Mouse (Mus musculus) brown adipose tissue, adult 24 weeks (tissue): ENCODE data around the gene Cyp21a1. TPM values are rescaled to one million over a fixed set of nuclear protein-coding genes. Genes with fewer than 3 reads are reported as not detected.

ENCODE experiments used
- H3K27ac ChIP-seq: fragments of 200-500 bp; replicated peaks from 2 replicates; pipeline ENCODE4 v1.5.1; 2012; ENCODE audit warnings: low read depth, mild to moderate bottlenecking, low read length
- H3K4me1 ChIP-seq: fragments of 200-500 bp; 2 replicates; pipeline ENCODE4 v1.6.1; 2012; ENCODE audit warnings: low read length, mixed read lengths; ENCODE audit not compliant: control insufficient read depth, insufficient read depth, insufficient read length
- H3K4me3 ChIP-seq: fragments of 200-500 bp; 2 replicates; pipeline ENCODE4 v1.5.1; 2012; ENCODE audit warnings: low read depth, mild to moderate bottlenecking, low read length, moderate library complexity; ENCODE audit not compliant: insufficient read depth
- polyA plus RNA-seq: library from polyadenylated mRNA; stranded (reverse); fragments of >200 nt; gene quantifications from 2 replicates; pipeline ENCODE4 v1.2.4, GENCODE M21; 2012; ENCODE audit not compliant: missing spikeins, insufficient read depth, insufficient read length

Gene Cyp21a1
- polyA plus RNA-seq, 1 experiment: not detected

DNA sequence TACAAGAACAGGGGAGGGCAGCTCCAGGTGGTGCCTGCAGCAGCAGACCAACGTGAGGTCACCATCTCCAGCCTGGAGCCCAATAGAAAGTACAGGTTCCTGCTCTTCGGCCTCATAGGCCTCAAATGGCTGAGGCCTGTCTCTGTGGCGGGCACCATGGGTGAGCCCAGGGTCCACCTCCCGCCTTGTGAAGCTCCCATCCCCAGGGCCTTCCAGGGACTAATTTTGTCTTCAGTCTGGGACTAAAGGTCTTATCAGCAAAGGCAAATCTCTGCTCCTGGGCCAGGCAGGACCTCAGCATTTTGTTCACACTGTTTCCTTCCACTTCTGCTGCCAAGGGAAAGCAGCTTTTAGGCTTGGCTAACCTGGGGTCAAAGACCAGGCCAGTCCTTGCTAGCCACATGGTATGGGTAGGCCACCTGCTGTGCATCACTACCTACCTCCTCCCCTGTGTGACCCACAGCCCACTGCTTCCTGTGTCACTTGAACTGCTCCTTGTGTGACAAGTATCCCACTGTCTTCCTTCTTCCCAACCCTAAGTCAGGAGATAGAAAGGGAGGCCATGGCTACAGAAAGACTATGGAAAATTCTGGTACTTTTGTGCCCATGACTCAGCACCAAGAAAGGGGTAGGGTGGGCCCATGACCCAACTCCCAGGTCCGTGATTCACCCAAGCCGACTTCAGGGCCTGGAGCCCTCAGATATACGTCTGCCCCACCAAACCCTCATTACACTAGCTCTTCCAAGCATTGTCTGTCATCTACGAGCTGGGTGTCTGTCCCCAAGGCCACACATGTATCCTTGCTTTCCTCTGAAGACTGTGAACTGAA, 7.8 kb downstream of the Cyp21a1 start:
- no peak overlapping the region for H3K4me3 ChIP-seq

DNA sequence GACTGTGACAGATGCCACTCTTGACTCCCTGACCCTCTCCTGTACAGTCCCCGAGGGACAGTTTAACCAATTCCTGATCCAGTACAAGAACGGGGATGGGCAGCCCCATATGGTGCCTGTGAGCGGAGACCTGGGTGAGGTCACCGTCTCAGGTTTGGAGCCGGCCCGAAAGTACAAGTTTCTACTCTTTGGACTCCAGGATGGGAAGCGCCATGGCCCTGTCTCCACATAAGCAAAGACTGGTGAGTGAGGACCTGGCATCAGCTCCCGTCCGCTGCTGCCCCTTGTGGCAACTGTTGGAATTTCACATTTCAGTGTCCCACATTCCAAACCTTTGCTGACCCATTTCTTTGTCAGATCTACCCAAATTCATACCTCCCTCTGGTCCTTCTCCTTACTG, 8.7 kb downstream of the Cyp21a1 start:
- H3K27ac ChIP-seq: no peak overlapping the region
- H3K4me3 ChIP-seq: no peak overlapping the region
- no peaks in the 10 kb centered on the region for H3K4me1 ChIP-seq

More for the DNA sequence above, 7.8 kb downstream of the Cyp21a1 start:
- no peaks in the 10 kb centered on the region for H3K4me1 ChIP-seq
- no peak overlapping the region for H3K27ac ChIP-seq

DNA sequence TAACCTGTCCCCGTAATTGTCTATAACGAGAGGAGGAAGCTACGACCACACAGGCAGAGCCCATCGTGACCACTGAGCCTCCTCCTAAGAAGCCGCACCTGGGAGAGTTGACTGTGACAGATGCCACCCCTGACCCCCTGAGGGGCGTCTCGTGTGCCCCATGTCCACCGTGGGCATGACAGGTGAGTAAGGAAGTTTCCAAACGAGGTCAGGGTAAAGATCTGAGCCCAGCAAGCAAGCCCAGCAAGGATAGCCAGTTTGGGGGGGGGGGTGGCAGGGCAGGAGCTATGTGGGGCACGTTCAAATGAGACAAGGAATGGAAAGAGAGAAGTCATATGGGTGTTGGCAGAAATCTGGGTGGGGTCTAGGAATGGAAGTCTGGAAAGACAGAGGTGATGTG, 9.3 kb downstream of the Cyp21a1 start:
- no peak overlapping the region for H3K4me3 ChIP-seq
- no peak overlapping the region for H3K27ac ChIP-seq
- no peaks in the 10 kb centered on the region for H3K4me1 ChIP-seq

DNA sequence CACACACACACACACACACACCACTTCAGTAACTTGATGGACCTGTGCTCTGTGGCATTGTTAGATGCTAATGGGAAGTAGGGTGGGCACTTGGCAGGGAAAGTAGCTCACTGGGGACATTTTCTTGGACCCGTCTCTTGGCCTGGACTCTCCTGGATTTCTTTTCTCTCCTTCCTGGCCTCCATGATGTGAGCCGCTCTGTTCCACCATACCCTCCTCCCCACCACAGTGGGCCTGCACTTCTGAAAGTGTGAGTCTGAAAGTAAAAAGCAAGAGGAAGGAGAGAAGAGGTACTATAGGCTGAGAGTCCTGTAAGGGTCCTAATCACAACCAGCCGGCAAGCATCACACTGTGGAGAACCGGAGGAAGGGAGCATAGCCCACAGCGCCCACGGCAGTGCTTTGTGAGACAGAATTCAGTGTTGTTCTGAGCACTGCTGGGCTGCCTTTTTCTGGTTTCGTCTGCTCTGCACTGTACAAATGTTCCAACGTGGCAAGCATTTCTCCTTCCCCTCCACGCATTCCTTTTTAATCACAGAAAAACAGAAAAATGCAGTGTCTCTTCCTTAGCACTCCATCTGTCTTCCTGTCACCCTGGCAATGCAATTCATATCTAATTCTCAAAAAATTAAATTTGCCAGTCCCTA, 26.6 kb downstream of the Cyp21a1 start:
- no peak overlapping the region for H3K4me3 ChIP-seq
- no peak overlapping the region for H3K27ac ChIP-seq
- no peaks in the 10 kb centered on the region for H3K4me1 ChIP-seq

DNA sequence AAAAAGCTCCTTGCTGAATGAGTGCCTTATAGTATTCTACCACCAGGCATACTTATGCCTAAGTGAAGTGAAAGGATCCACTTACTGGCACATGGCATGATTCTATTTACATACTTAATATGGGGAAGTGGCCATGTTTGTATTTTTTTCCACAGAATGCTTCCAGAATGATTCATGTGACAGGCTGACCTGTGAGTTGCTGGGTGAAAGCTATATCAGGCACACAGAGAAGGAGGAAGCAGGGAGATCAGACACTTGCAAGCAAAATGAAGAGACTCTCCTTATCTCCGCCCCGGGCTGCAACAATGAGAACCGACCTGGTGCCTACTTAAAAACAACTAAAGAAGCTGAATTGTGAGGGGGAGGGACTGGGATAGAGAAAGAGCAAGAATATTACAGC, 42.9 kb downstream of the Cyp21a1 start:
- no peak overlapping the region for H3K4me3 ChIP-seq

More for the DNA sequence above, 42.9 kb downstream of the Cyp21a1 start:
- Histone ChIP-seq H3K27ac (no peak overlapping the region), H3K4me1 (no peaks in the 10 kb centered on the region)

Other genes with a start within 250 kb of the Cyp21a1 start
- 3.8 and 8.8 TPM in 2 replicates for gene Notch4, start 240.3 kb downstream of the Cyp21a1 start, polyA plus RNA-seq
- gene Gpsm3, start 214.8 kb downstream of the Cyp21a1 start, polyA plus RNA-seq: 3.3 and 7.5 TPM in 2 replicates
- 19.9 and 35.5 TPM in 2 replicates for gene Pbx2, start 213.3 kb downstream of the Cyp21a1 start, polyA plus RNA-seq
- not detected in 2 replicates for gene Ager, start 206.7 kb downstream of the Cyp21a1 start, polyA plus RNA-seq
- 104 and 110 TPM in 2 replicates for gene Rnf5, start 200.9 kb downstream of the Cyp21a1 start, polyA plus RNA-seq
- 89.0 and 120 TPM in 2 replicates for gene Agpat1, start 200.3 kb downstream of the Cyp21a1 start, polyA plus RNA-seq
- gene Egfl8, start 188.6 kb downstream of the Cyp21a1 start, polyA plus RNA-seq: 1.4 TPM in 1 of 2 replicates, not detected in the other
- gene Ppt2, start 176.1 kb downstream of the Cyp21a1 start, polyA plus RNA-seq: 30.2 and 32.3 TPM in 2 replicates
- gene Prrt1, start 175.0 kb downstream of the Cyp21a1 start, polyA plus RNA-seq: not detected in 2 replicates
- gene Fkbpl, start 159.8 kb downstream of the Cyp21a1 start, polyA plus RNA-seq: 11.1 and 26.4 TPM in 2 replicates
- 16.2 and 17.1 TPM in 2 replicates for gene Atf6b, start 157.4 kb downstream of the Cyp21a1 start, polyA plus RNA-seq
- 9.7 and 10.1 TPM in 2 replicates for gene Tnxb, start 134.0 kb downstream of the Cyp21a1 start, polyA plus RNA-seq
- 17.7 and 28.0 TPM in 2 replicates for gene C4b, start 60.7 kb downstream of the Cyp21a1 start, polyA plus RNA-seq
- 18.5 and 20.3 TPM in 2 replicates for gene Stk19, start 32.4 kb upstream of the Cyp21a1 start, polyA plus RNA-seq
- 15.3 and 17.2 TPM in 2 replicates for gene Dxo, start 32.5 kb upstream of the Cyp21a1 start, polyA plus RNA-seq
- 15.1 and 24.6 TPM in 2 replicates for gene Skiv2l, start 45.6 kb upstream of the Cyp21a1 start, polyA plus RNA-seq
- gene Nelfe, start 45.8 kb upstream of the Cyp21a1 start, polyA plus RNA-seq: 25.0 and 41.5 TPM in 2 replicates
- gene Cfb, start 58.0 kb upstream of the Cyp21a1 start, polyA plus RNA-seq: 29.3 and 35.1 TPM in 2 replicates
- 3.0 and 3.3 TPM in 2 replicates for gene Zbtb12, start 74.9 kb upstream of the Cyp21a1 start, polyA plus RNA-seq
- gene Gm20547, start 77.5 kb upstream of the Cyp21a1 start, polyA plus RNA-seq: not detected in 2 replicates
- gene C2, start 93.7 kb upstream of the Cyp21a1 start, polyA plus RNA-seq: 6.0 and 12.4 TPM in 2 replicates
- 27.4 and 30.6 TPM in 2 replicates for gene Ehmt2, start 93.9 kb upstream of the Cyp21a1 start, polyA plus RNA-seq
- gene Slc44a4, start 109.9 kb upstream of the Cyp21a1 start, polyA plus RNA-seq: not detected in 2 replicates
- gene Neu1, start 126.7 kb upstream of the Cyp21a1 start, polyA plus RNA-seq: 9.1 and 10.2 TPM in 2 replicates
- gene Hspa1b, start 154.7 kb upstream of the Cyp21a1 start, polyA plus RNA-seq: 5.2 and 26.8 TPM in 2 replicates
- gene Gm20481, start 165.4 kb upstream of the Cyp21a1 start, polyA plus RNA-seq: not detected in 2 replicates
- 6.3 and 18.9 TPM in 2 replicates for gene Hspa1a, start 167.6 kb upstream of the Cyp21a1 start, polyA plus RNA-seq
- 0.48 and 0.71 TPM in 2 replicates for gene Hspa1l, start 168.1 kb upstream of the Cyp21a1 start, polyA plus RNA-seq
- gene Lsm2, start 177.3 kb upstream of the Cyp21a1 start, polyA plus RNA-seq: 22.4 and 29.8 TPM in 2 replicates
- 12.7 and 14.2 TPM in 2 replicates for gene Vars, start 196.4 kb upstream of the Cyp21a1 start, polyA plus RNA-seq
- not detected in 2 replicates for gene Vwa7, start 212.0 kb upstream of the Cyp21a1 start, polyA plus RNA-seq
- gene Sapcd1, start 223.5 kb upstream of the Cyp21a1 start, polyA plus RNA-seq: not detected in 2 replicates
- gene Msh5, start 242.2 kb upstream of the Cyp21a1 start, polyA plus RNA-seq: not detected in 2 replicates
- 13.6 and 16.8 TPM in 2 replicates for gene Clic1, start 245.4 kb upstream of the Cyp21a1 start, polyA plus RNA-seq